Mouse (Mus musculus): ENCODE data around the gene Ppp1r9b. TPM values are rescaled to one million over a fixed set of nuclear protein-coding genes. Genes with fewer than 3 reads are reported as not detected.

The Ppp1r9b gene
- polyA plus RNA-seq, 1 experiment from 2014 or later = 12.4 TPM

DNA sequence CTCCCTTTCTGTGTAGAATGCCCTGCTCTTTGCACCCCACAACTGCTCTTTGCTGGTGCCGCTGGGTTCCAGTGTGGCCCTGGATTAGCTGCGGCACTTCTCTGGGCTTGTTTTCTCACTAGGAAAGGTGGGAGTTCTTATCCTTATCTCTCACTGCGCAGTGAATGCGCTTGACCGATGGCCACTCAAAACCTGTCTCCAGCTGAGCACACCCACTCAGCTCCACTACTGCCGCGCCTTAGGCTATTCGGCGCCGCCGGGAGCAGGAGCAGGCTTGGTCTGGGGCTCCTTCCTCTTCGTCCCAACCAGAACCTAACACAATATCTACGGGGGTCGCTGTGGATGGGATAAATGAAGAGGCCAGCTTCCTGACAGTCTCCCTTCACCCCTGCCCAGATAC, 42.8 kb downstream of the Ppp1r9b start:
- ATAC-seq (ENCODE audit: low FRiP score) (no peak), DNase-seq (ENCODE audit: low spot score, missing footprints) (no peak)
- WGBS = 72% methylated on average over 14 of the region's 14 CpGs

DNA sequence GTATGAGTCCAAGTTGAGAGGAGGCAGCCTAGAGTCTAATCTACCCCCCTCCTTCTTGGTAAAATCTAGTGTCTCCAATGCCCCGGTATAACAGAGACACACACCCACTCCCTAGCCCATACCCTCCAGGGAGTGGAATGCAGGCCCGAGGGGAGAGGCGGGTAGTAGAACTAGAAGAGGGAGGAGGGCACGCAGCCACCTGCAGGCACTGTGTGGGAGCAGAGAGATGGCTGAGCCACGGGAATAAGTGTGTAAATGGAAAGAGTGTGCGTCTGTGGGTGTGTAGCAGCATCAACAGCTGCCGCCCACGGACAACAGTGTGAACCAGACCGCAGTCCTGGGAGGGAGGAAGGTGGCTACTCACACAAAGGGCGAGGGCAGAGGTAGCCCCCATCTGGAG, 44.1 kb downstream of the Ppp1r9b start:
- no peaks in the 10 kb centered on the region for H3K9me3 ChIP-seq (ENCODE audit: control insufficient read depth, low read length)
- no peak overlapping the region for H3K9ac ChIP-seq (ENCODE audit: low read length)
- WGBS = 72% methylated on average over 10 of the region's 10 CpGs
- H3K4me3 ChIP-seq (ENCODE audit: low read depth, low read length) = no peak overlapping the region
- no peaks in the 10 kb centered on the region; the same call in 1 of the 2 replicates for H3K27me3 ChIP-seq (ENCODE audit: control insufficient read depth, insufficient read depth, low read length)
- H3K4me2 ChIP-seq = no peak overlapping the region
- no peak overlapping the region for H3K27ac ChIP-seq (ENCODE audit: low read depth, low read length)
- H3K4me1 ChIP-seq (ENCODE audit: control insufficient read depth, insufficient read depth, low read length) = no peaks in the 10 kb centered on the region; the same call in 1 of the 2 replicates
- ATAC-seq (ENCODE audit: low FRiP score) = no peak
- H3K36me3 ChIP-seq (ENCODE audit: control insufficient read depth, insufficient read depth, low read length) = no peaks in the 10 kb centered on the region
- DNase-seq (ENCODE audit: low spot score, missing footprints) = no peak

More for the DNA sequence above, 42.8 kb downstream of the Ppp1r9b start:
- Histone ChIP-seq H3K4me2 (no peak overlapping the region), H3K36me3 (ENCODE audit: control insufficient read depth, insufficient read depth, low read length) (no peaks in the 10 kb centered on the region), H3K4me1 (ENCODE audit: control insufficient read depth, insufficient read depth, low read length) (no peaks in the 10 kb centered on the region; the same call in 1 of the 2 replicates), H3K27ac (ENCODE audit: low read depth, low read length) (no peak overlapping the region), H3K9me3 (ENCODE audit: control insufficient read depth, low read length) (no peaks in the 10 kb centered on the region), H3K9ac (ENCODE audit: low read length) (no peak overlapping the region), H3K4me3 (ENCODE audit: low read depth, low read length) (no peak overlapping the region), H3K27me3 (ENCODE audit: control insufficient read depth, insufficient read depth, low read length) (no peaks in the 10 kb centered on the region)

- no peaks in the 10 kb centered on the region for H3K9me3 ChIP-seq (ENCODE audit: control insufficient read depth, low read length)
- H3K9ac ChIP-seq (ENCODE audit: low read length) = no peak overlapping the region
- H3K4me3 ChIP-seq (ENCODE audit: low read depth, low read length) = no peak overlapping the region
- DNase-seq (ENCODE audit: low spot score, missing footprints) (no peak), ATAC-seq (ENCODE audit: low FRiP score) (no peak)
- no peak overlapping the region for H3K27ac ChIP-seq (ENCODE audit: low read depth, low read length)
- no peak overlapping the region for H3K4me2 ChIP-seq
- H3K4me1 ChIP-seq (ENCODE audit: control insufficient read depth, insufficient read depth, low read length) = peaks cover 7% of the 10 kb centered on the region
- no peaks in the 10 kb centered on the region; the same call in 1 of the 2 replicates for H3K27me3 ChIP-seq (ENCODE audit: control insufficient read depth, insufficient read depth, low read length)
- H3K36me3 ChIP-seq (ENCODE audit: control insufficient read depth, insufficient read depth, low read length) = no peaks in the 10 kb centered on the region
- WGBS = 94% methylated on average over 5 of the region's 5 CpGs
Measured at GRCm38 (mm10) chr11:95036521-95036920, 45.7 kb downstream of the Ppp1r9b start.

DNA sequence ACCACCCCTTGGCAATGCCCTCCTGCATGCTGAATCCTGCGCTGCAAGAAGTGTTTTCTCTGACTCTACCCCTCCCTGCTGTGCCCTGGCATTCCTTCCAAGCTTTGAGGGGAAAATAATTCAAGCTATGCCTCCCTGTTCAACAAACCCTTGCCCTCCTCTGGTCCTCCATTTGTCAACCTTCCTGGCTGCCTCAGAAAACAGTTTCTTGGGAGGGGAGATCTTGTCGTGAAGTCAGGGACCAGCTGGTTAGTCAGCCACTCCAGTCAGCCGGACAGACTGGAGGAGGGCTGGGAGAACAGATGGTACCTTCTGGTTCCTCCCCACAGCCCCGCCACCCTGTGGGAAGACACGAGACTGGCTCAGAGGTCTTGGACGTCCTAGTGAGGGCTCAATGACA, 46.5 kb downstream of the Ppp1r9b start:
- 72% methylated on average over 6 of the region's 6 CpGs for WGBS
- Histone ChIP-seq H3K4me1 (ENCODE audit: control insufficient read depth, insufficient read depth, low read length) (peaks cover 13% of the 10 kb centered on the region), H3K9me3 (ENCODE audit: control insufficient read depth, low read length) (no peaks in the 10 kb centered on the region), H3K36me3 (ENCODE audit: control insufficient read depth, insufficient read depth, low read length) (no peaks in the 10 kb centered on the region), H3K27me3 (ENCODE audit: control insufficient read depth, insufficient read depth, low read length) (no peaks in the 10 kb centered on the region; the same call in 1 of the 2 replicates), H3K4me3 (ENCODE audit: low read depth, low read length) (no peak overlapping the region), H3K9ac (ENCODE audit: low read length) (no peak overlapping the region), H3K27ac (ENCODE audit: low read depth, low read length) (no peak overlapping the region), H3K4me2 (no peak overlapping the region)
- no peak for ATAC-seq (ENCODE audit: low FRiP score)
- no peak for DNase-seq (ENCODE audit: low spot score, missing footprints)

GRCm38 (mm10) chr11:95038156-95038817, 47.5 kb downstream of the Ppp1r9b start:
- H3K9ac ChIP-seq (ENCODE audit: low read length) = no peak overlapping the region
- H3K4me1 ChIP-seq (ENCODE audit: control insufficient read depth, insufficient read depth, low read length) = peaks cover 13% of the 10 kb centered on the region
- no peak overlapping the region for H3K4me2 ChIP-seq
- no peak overlapping the region for H3K4me3 ChIP-seq (ENCODE audit: low read depth, low read length)
- no peaks in the 10 kb centered on the region; the same call in 1 of the 2 replicates for H3K27me3 ChIP-seq (ENCODE audit: control insufficient read depth, insufficient read depth, low read length)
- ATAC-seq (ENCODE audit: low FRiP score) (no peak), DNase-seq (ENCODE audit: low spot score, missing footprints) (no peak)
- no peaks in the 10 kb centered on the region for H3K9me3 ChIP-seq (ENCODE audit: control insufficient read depth, low read length)
- 74% methylated on average over 14 of the region's 14 CpGs for WGBS
- H3K27ac ChIP-seq (ENCODE audit: low read depth, low read length) = no peak overlapping the region
- H3K36me3 ChIP-seq (ENCODE audit: control insufficient read depth, insufficient read depth, low read length) = no peaks in the 10 kb centered on the region

DNA sequence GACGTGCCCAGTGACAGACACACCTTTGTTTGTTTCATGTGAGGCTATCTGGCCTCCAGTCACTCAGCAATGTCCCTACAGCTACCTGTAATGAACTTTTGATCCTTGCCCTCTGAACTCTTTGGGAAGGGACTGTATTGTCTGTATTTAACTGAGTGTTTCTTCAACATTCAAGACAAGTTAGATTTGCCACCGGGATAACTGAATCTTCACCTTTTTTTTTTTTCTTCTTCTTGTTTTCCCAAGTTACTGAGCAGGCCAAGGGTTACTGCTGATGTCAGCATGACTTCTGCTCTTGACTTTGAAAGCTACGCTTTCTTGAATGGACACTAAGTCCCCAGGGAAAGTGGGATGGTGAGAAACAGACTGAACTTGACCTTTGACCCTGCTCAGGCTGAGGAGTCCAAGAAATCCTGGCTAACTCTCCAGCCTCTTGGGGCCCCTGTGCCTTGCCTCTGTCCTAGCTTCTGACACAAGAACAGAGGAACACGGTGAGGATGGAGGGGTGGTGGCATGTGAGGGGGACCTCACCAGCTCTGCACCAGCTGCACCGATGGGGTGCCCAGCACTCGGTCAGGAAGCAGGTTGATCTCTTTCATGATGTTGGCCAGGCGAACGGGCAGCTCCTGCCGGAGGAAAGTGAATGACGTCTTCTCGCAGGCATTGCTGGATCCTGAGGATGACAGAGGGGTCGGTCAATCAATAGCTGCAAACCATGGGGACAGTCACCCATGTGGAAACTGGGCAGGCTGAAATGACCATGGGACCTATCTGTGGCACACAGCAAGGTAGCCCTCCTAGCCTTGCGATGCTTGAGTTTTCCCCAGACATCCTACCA, 48.2 kb downstream of the Ppp1r9b start:
- Histone ChIP-seq H3K4me1 (ENCODE audit: control insufficient read depth, insufficient read depth, low read length) (peaks cover 13% of the 10 kb centered on the region), H3K4me2 (no peak overlapping the region), H3K27me3 (ENCODE audit: control insufficient read depth, insufficient read depth, low read length) (no peaks in the 10 kb centered on the region; the same call in 1 of the 2 replicates), H3K27ac (ENCODE audit: low read depth, low read length) (no peak overlapping the region), H3K9me3 (ENCODE audit: control insufficient read depth, low read length) (no peaks in the 10 kb centered on the region), H3K36me3 (ENCODE audit: control insufficient read depth, insufficient read depth, low read length) (no peaks in the 10 kb centered on the region), H3K9ac (ENCODE audit: low read length) (no peak overlapping the region), H3K4me3 (ENCODE audit: low read depth, low read length) (no peak overlapping the region)
- DNase-seq (ENCODE audit: low spot score, missing footprints) (no peak), ATAC-seq (ENCODE audit: low FRiP score) (no peak)
- WGBS = 81% methylated on average over 13 of the region's 13 CpGs

DNA sequence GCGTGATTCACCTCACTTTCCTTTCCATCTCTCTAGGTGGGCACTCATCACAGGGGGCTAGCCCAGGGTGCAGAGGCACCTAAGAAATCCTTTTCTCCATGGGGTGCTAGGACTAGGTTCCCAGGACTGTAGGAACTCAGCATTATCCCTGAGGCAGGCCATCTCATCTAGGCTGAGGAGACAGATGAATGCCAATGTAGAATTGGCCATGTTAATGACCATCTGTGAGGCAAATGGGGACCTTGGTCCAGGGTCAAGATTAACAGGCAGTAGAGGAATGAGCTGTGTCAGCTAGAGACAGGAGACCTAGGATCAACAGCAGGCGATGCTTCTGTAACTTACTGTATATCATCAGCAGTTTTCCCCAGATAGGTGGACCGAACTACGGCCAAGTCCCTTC, 48.9 kb downstream of the Ppp1r9b start:
- Histone ChIP-seq H3K4me2 (no peak overlapping the region), H3K4me1 (ENCODE audit: control insufficient read depth, insufficient read depth, low read length) (peaks cover 13% of the 10 kb centered on the region), H3K36me3 (ENCODE audit: control insufficient read depth, insufficient read depth, low read length) (no peaks in the 10 kb centered on the region), H3K9me3 (ENCODE audit: control insufficient read depth, low read length) (no peaks in the 10 kb centered on the region), H3K27ac (ENCODE audit: low read depth, low read length) (no peak overlapping the region), H3K4me3 (ENCODE audit: low read depth, low read length) (no peak overlapping the region), H3K9ac (ENCODE audit: low read length) (no peak overlapping the region), H3K27me3 (ENCODE audit: control insufficient read depth, insufficient read depth, low read length) (no peaks in the 10 kb centered on the region; the same call in 1 of the 2 replicates)
- WGBS = 87% methylated on average over 4 of the region's 4 CpGs
- DNase-seq (ENCODE audit: low spot score, missing footprints) = no peak
- no peak for ATAC-seq (ENCODE audit: low FRiP score)

DNA sequence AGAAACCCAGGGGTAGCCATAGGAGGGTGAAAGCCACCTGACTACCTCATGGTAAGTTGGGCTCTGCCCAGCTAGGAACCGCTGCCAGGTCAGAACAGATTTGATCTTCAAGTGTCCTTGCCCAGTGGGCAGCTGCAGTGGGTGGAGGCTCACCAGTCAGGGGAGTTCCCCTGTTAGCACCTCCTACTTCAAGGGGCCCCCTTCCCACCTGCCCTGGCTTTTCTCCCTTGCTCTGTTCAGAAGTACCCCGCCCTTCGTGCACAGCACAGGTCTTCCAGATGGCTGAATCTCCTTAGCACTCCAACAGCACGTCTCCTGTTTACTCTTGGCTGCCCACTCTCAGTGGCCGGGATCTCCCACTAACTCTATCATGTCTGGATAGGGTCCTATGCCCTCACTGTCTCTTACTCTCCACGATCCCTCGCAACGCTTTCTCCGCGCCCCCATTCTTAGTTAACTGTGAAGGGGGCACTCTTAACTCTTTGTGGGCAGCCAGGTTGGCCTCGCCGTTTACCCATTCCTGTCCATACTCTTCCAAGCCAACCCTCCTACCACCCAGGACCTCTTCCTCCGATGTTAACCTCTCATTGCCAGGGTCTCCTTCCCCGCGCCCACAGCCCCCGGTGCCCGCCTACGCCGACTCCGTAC, 49.8 kb downstream of the Ppp1r9b start:
- no peaks in the 10 kb centered on the region for H3K36me3 ChIP-seq (ENCODE audit: control insufficient read depth, insufficient read depth, low read length)
- H3K9ac ChIP-seq (ENCODE audit: low read length) = peak overlapping the region; percentile 68
- no peaks in the 10 kb centered on the region; the same call in 1 of the 2 replicates for H3K27me3 ChIP-seq (ENCODE audit: control insufficient read depth, insufficient read depth, low read length)
- peak overlapping the region; percentile 96 for H3K4me2 ChIP-seq
- no peaks in the 10 kb centered on the region for H3K9me3 ChIP-seq (ENCODE audit: control insufficient read depth, low read length)
- ATAC-seq (ENCODE audit: low FRiP score) (peak; percentile 6; the same call in 1 of the 2 replicates), DNase-seq (ENCODE audit: low spot score, missing footprints) (peak; percentile 92)
- H3K4me3 ChIP-seq (ENCODE audit: low read depth, low read length) = peak overlapping the region; percentile 65
- H3K27ac ChIP-seq (ENCODE audit: low read depth, low read length) = no peak overlapping the region
- WGBS = 1% methylated on average over 20 of the region's 20 CpGs
- H3K4me1 ChIP-seq (ENCODE audit: control insufficient read depth, insufficient read depth, low read length) = peaks cover 13% of the 10 kb centered on the region
